Mouse (Mus musculus) E14TG2a.4 (cell line): ENCODE measurements around the gene Eprs.

Experiments used
- CTCF ChIP-seq: conservative IDR thresholded peaks from 2 replicates; pipeline ENCODE4 v1.5.1; 2014; ENCODE audit warnings: low read length
- NANOG ChIP-seq: IDR thresholded peaks from 2 replicates; pipeline ENCODE4 v1.6.1; 2014; ENCODE audit warnings: borderline replicate concordance, low read length, mixed read lengths
- POU5F1 ChIP-seq: IDR thresholded peaks from 2 replicates; pipeline ENCODE4 v1.6.1; 2014; ENCODE audit warnings: low read length, borderline replicate concordance

DNA sequence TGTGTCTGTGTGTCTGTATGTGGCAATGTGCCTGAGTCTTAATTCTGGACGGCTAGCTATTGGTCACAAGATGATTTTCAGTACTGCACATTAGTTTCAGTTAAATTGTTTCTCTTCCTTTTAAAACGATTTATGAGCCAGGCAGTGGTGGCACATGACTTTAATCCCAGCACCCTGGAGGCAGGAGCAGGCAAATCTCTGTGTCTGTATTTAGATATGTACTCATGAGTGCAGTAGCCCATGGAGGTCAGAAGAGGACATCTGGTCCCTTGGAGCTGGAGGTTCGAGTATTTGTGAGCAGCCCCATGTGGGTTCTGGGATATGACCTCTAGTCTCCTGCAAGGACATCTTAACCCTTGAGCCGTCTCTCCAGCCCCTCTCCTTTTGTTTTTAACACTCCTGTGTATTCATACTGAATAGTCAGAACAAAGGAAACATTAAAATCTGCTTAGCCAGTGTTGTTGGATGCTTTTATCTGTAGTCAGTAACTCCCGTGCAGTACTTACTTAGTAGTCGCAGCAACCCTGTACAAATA lies 27.5 kb upstream of the Eprs start:
- TF ChIP-seq CTCF, result no peak
- TF ChIP-seq POU5F1, result no peak
- TF ChIP-seq NANOG, result no peak
